Mouse (Mus musculus): Measurements from ENCODE around the gene Ddx49.
A peak's percentile ranks its signal among the peaks of the same experiment; 100 is the strongest.

The Ddx49 gene

DNA sequence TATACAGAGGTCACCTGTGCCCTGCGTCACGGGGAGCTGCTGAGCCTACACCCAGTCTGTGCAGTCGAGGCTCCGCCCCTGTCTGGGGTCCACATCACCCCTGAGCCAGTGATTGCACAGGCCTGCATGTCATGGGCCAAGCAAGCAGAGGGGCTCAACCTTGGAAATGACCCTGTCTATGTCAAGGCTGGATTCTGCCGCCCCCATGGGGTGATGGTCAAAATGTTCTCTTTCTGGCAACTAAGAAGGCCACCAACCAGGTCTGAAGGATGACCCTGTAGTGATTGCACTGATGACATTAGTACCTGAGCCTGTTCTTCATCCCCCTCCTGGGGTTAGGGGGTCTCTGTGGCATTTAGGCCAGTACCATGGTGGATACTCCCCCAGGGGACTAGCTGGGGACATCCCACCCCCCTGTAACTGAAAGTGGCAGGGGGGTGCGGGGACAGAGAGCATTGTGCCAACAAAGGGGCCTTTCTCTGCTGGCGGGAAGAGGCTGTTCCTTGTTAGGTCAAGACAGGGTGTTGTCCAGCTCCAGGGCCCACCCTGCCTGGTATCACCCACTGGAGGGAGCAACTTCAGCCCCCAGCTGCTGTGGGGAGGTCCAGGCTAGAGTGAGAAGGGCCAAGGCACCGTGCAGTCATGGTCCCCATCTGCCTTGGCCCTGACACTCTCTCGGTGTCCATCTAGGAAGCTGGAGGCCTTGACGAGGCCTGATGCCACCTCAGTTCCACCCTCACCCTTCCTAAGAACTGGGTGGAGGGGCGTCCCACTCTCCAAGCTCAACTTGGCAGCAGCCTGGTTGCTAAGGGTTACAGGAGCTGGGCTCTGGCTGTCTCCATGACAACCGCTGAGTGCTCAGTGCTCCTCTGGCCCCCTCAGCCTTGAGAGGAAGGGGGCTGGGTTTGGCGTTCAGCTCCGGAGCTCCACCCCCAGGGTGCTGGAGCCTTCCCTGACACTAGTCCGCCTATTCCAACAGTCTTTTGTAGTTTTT lies 14.5 kb upstream of the Ddx49 start:
- DNase-seq: peak; percentile 74

DNA sequence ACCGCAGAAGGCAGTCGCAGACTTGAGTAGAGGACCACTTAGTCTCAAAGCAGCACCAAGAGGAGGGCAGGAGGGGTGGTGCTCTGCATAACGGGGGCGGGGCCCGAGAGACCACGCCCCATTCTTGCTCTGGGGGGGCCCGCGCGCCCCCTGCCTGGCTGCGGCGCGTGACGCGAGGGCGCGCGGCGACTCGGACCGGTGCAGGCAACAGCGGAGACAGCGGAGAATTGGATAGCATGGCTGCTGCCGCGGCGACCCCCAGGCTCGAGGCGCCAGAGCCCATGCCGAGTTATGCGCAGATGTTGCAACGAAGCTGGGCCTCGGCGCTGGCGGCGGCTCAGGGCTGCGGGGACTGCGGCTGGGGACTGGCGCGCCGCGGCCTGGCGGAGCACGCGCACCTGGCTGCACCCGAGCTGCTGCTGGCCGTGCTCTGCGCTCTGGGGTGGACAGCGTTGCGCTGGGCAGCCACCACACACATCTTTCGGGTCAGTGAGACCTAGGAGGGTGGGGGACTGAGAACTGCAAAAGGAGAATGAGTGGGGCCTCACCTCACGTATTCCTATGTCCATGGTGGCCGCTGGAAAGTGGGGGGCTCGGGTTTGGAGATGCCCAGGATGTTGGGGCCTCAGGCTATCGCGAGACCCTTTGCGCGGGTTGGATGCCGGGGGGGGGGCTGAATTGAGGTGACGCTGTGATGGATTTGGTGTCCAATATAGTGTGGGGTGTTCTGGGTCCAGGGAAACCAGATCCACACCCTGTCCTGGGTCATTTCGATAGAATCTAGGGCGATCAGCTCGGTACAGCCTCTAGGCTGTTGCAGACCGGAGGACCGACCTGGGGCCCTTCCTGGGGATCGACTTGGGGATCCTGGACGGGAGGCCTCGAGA lies 13.6 kb upstream of the Ddx49 start, which contains the start of gene Cers1:
Cers1 (plus strand) TSS at position 152 of the 887 bp plus-strand sequence.
- peak; percentile 82 for DNase-seq

DNA sequence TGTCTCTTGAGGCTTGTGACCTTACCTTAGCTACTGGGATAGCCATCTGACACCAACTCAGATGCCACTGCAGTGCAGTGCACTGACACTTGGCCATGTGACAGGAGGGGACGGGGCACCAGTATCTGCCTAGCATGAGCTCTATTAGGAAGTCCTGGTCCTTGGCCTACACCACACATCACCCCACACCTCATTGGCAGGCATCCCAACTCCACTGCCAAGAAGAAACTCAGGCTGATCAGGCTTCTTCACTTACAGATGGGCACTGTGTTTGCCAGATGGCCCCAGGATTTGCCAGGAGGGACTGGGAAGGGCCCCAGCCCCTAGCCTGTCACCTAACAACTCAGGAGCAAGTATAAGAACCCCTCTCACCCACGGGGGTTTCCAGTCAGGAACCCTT lies 11.1 kb upstream of the Ddx49 start:
- DNase-seq: peak; percentile 58

DNA sequence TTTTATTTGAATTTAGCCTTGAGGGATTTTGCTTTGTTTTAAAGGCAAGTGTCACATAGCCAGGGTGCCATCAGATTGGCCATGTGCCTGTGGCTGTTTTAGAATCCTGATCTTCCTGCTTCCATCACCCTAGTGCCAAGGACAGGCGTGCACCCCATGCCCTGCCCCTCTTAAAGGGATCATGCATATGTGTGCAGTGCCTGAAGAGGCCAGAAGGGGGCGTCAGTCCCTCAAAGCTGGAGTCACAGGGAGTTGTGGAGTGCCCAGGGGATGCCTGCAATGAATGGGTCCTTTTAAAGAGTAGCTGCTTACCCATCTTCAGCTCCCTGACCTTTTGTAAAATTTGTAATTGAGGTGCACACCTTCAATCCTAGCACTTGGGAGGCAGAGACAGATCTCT lies 7.0 kb upstream of the Ddx49 start:
- no peak for DNase-seq

DNA sequence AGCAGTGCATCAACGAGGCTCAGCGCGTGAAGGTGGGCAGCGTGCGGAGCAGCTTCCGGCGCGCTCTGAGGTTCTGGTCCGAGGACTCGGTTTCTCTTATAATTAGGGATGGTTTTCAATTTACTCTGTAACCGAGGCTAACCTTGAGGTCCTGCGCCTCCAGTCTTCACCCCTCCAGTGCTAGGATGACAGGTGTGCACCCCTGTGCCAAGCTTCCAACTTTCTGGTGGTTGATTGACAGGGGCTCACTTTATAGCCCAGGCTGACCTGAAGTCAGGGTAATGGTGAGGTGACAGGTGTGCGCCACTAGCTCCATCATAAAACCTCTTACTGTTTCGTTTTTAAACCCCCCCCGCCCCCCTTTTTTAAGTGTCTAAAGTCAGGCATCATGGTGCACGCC lies 612 bp upstream of the Ddx49 start:
- no peak for DNase-seq

DNA sequence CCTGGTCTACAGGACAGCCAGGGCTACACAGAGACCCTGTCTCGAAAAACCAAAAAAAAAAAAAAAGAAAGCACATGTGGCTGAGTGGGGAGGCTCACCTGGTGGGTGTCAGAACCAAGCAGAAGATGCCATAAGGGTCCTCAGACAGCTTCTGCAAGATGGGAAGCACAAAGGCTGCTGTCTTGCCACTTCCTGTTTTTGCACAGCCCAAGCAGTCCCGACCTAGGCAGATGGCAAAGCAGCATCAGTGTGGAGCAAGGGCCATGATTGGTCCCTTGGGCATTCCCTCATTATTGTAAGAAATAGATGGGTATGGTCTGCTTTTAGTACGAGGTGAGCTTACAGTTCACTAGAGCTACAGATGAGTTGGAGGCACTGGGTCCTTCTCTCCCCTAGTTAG lies 1.4 kb downstream of the Ddx49 start:
- no peak for DNase-seq

DNA sequence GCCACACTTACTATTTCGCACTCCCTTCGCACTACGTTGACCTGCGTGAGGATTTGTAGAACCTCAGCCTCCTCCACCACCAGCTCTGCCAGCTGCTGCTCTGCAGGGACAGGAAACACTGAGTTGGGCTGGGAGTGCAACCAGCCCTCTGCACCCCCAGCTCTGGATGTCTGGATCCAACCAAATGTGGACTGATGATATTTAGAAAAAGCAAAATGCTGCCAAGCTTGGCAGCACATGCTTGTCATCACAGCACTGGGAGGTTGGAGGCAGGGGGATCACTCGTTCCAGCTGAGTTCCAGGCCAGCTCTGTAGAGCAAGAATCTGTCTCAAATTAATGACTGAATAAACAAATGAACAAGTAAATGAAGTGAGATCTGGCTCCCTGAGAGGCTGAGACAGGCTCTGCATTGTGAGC lies 8.3 kb downstream of the Ddx49 start:
- no peak for DNase-seq

DNA sequence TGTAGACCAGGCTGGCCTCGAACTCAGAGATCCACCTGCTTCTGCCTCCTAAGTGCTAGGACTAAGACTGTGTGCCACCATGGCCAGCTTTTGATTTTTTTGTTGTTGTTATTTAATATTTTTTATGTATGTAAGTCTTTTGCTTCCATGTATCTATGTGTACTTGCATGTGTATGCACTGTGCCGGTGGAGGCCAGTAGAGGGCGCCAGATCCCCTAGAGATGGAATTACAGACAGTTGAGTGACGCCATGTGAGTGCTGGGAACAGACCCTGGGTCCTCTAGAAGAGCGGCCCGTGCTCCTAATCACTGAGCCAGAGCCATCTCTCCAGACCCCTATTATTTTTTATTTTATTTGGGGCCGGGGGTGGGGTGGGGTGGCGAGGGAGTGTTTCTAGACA lies 15.6 kb downstream of the Ddx49 start:
- DNase-seq: no peak

DNA sequence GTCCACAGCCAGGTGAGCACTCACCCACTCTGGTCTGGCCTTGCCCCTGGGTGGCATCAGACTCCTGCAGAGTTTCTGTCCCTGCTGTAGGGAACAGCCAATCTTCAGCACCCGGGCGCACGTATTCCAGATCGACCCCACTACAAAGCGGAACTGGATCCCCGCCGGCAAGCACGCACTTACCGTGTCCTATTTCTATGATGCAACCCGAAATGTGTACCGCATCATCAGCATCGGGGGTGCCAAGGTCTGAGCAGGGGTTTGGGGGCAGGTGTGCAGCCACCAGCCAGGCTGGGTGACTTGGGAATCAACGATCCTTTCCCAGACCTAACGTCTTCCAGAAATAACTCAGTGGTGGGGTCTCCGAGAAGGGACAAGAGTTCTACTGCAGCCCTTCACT lies 17.0 kb downstream of the Ddx49 start:
- DNase-seq: no peak

DNA sequence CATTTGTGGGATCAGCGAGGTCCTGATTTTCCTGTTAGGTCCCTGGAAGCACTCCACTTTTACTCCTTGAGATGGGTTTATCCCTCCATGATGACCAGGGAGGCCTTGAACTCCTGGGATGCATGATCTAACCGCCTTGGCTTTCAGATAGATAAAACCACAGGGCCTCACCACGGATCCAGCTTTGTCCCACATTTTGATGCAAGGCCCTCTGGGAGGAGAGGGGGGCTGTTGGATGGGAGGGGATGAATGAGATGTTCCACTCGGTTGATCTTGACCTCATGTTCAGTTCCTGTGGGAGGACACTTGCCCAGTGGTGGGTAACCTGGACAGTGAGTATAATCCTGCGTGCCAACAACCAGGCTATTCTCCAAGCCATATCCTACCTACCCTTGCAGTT lies 17.9 kb downstream of the Ddx49 start:
- DNase-seq: no peak

DNA sequence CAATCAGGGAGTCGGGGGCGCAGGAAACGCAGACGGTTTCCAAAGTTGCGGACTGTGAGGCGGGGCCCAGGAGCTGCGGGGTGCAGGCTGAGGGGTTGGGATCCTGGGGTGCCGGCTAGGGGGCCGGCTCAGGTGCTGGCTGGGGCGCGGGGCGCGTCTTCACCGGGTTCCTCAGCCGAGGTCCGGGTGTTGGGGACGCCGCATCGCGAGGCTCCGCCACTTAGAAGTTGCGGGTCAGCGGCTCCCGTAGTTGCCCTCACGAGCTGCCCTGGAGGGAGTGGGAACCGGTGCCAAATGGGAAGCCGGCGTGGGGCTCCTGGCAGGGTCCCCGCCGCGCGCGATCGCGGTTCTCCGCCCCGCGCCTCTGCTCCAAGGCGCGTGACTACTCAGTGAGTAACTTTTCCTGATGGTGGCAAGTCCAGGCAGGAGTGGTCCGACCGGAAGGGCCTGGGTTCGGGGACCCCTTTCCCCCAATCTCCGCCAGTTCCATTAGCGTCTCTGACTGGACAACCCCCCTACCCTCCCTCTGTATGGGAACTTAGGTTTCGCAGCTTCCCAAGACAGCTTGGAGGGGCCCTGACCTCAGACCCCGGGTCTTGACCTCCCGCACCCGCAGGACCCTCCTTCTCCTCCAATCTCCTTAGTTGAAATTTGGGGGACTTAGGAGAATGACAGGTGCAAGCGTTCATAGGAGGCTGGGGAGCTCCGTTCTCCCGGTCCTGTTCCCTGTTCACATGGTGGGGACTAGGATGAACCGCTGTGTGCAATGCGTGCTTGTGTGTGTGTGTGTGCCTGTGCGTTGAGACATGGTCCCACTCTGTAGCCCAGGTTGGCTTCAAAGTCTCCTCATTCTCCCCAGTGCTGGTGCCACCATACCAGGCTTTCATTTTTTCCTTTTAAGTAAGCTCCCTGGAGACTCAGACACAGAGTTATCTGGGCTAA lies 18.9 kb downstream of the Ddx49 start:
- no peak for DNase-seq

DNA sequence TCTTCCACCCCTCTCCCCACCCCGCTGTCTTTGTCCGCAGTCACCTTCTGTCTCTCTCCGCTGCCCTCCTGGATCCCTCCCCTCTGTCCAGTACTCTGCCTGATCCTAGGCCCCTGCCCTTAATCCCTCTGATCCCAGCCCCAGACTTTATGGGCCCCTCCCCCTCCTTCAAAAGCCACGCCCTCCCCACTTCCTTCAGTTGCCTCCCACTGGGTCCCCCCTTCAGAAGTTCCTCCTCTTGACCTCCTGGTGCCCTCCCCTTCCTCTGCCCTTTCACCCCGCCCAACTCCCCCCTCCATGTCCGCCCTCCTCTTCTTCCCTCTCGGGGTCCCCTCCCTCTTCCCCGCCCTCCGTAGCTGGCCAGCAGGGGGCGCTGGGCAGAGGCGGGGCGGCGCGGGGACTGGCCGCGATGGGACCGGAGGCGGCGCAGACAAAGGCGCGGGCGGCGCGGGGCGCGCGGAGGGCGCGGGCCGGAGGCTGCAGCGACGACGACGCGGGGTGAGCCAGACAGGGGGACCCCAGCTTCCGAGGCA lies 19.6 kb downstream of the Ddx49 start, which contains the start of gene Homer3:
Homer3 (plus strand) TSS at position 225 of the 533 bp plus-strand sequence.
- DNase-seq: peak; percentile 66

DNA sequence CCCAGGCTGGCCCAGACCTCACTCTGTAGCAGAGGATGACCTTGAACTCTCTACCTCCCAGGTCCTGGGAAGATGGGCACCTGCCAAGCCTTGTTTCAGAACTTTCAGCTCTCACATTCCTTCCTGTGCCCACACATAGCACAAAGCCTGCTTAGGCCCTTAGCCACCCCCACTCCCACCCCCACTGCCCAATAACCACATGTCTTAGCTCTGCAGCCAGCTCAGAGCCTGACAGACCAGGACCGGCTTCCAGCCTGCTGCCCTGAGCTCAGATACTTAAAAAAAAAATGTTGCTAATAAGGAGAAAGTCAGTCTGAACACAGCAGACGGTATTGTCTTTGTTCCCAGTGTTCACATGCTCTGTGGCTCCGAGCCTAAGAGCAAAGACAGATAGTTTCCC lies 21.3 kb downstream of the Ddx49 start:
- no peak for DNase-seq

DNA sequence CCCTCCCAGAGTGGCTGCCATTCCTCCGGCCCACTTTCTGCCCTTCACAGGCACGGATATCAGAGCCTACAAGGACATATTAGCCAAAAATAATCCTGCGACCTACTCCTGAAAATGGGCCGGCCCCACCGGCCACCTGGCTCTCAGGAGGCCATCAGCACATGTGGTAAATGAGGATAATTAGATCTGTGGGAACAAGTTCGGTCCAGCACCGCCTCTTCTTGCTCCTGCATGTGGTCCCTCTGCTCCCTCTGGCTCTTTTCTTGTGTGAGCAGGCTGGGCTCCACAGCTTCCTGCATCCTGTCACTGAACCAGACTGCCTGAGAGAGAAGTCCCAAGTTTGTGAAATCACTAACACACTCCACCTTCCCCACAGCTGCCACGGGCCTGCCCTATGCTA lies 23.0 kb downstream of the Ddx49 start:
- DNase-seq: peak; percentile 44

DNA sequence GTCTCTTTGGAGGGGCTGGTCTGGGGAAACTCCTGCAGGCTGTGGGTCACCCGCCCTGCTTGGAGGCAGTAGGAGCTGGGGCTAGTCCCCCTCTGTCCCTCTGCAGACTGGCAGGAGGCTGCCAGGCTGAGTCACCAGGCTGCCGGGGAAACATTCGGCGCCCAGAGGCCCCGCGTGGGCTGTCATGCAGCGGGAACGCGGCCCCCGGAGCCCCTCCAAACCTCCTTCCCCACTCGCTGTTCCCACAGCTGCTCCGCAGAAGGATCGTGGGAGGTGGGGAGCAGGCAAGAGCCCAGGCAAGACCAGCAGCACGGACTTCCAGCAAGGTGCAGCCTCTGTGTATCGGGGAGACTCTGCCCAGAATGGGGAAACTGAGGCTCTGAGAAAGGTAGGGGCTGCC lies 24.1 kb downstream of the Ddx49 start:
- DNase-seq: no peak

DNA sequence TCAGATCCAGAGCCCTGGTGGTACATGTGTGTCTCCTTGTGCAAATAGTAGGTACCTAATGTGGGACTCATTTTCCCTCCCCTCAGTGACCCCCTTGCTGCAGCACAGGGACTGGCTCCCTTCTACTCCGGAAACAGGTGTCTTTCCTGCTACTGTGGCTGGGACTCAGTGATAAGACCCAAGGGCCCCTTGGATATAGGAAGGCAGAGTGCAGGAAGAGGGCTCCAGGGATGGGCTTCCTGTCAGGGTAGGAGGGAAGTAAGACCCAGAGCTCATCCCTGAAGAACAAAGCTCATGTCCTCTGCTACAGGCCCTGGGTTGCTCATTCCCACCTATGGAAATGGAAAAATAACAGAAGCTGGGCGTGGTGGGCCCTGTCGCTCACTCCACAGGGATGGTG lies 25.8 kb downstream of the Ddx49 start:
- DNase-seq: no peak

DNA sequence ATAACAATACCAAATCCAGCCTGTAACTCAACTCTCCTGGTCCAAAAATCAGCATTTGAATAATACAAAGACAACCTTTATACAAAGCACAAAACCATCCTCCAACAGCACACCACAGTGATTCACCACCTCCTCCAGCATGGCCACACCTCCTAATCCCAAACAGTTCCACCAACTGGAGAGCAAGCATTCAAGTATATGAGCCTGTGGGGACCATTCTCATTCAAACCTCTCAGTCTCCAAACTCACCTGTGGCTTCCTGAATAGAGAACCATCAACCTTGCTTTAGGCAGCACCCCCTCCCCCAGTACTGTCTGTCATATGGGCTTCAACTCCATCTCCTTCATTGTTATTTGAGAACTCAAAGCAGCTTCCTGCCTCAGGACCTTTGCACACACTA lies 27.9 kb downstream of the Ddx49 start:
- DNase-seq: no peak

DNA sequence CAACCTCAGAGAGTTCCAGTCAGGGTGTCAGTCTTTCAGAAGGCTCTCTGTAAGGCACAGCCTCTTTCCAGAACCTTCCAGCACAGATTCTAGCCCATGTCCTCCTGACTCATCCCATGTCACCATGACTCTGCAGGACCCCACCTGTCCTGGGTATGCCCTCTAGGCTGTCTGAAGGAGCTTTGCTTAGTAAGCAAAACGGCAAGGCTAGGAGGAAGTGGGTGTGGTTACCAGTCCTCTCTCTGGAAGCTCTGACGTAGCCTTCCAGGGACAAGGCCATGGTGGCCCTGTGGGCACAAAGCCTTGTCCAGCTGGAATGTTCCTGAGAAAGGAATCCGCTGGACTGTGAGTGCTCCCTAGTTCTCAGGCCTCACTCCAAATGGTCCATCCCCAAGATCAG lies 29.3 kb downstream of the Ddx49 start:
- DNase-seq: no peak

DNA sequence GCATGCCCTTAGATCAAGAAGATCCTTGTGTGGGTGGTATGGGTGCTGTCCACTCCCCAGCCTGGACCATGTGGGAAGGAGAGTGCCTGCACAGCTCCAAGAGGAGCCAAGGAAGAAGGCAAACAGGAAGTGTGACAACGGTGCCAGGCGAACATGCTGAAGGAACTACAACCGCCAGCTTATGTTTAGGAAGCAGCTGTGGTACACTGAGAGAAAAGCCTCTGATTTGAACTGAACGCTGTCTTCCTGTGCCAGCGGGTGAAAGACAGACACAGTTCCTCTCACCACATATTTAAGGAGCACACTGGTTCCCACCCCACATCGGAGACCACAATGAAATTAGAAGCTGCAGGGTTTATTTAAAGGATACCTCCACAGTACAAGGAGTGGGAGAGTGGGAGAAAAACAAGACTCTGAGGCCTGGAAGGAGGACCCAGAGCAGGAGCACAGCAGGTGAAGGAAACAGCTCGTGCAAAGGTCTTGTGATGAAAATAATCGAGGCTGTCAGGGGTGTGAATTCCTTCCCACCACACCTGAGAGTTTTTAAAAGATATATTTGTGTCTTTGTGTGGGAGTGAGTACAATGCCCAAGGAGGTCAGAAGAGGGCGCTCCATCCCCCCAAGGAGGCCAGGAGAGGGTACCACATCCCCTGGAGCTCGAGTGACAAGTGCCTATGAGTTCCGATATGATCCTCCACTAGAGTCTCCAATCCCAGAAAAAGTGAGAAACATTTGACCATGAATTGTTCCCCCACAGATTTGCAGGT lies 33.3 kb downstream of the Ddx49 start:
- no peak for DNase-seq

DNA sequence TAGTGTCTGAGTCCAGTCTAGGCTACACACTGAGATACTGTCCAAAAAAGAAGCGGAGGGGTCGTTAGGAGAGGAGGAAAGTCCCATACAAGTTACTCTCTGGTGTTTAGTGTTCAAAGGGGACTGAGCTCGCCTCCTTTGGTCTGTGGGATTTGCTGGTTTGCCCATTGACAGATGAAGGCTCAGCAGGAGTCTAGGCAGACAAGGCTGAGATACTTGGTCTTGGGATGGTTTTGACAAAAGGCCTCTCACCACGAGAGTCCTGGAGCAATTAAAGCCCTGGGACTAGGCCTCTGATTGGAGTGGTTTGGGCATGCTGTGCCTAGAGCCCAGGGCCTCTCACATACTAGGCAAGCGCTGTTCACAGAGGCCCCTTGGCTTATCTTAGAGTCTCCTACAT lies 34.0 kb downstream of the Ddx49 start:
- peak; percentile 30 for DNase-seq

DNA sequence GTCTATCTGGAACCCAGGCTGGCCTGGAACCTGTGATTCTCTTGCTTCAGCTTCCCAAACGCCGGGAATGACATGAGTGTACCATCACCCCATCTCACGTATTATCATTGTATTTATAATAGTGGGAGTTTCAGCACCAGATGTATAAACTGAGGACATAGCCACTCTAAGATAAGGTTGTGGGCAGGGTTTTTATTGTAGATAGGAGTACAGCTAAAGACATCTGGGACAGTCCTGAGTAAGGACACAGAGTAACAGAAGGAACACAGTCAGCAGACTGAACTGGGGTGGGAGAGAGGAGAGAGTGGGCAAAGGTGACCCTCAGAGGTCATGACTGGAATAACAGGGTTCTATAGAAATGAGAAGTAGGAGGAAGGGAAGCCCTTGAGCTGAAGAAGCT lies 34.6 kb downstream of the Ddx49 start:
- DNase-seq: no peak
